Mouse (Mus musculus): Measurements from ENCODE around the gene Sesn3. TPM values are rescaled to one million over a fixed set of nuclear protein-coding genes. Genes with fewer than 3 reads are reported as not detected.
"Not testable (repeated sequence)": the region's sequence is repeated elsewhere in the genome, so short reads cannot be mapped to it uniquely, and the experiment has no call there.

The Sesn3 gene
- 10 to 100 TPM; 13.9 to 20.4 (median 18.7) TPM for total RNA-seq (2022)

DNA sequence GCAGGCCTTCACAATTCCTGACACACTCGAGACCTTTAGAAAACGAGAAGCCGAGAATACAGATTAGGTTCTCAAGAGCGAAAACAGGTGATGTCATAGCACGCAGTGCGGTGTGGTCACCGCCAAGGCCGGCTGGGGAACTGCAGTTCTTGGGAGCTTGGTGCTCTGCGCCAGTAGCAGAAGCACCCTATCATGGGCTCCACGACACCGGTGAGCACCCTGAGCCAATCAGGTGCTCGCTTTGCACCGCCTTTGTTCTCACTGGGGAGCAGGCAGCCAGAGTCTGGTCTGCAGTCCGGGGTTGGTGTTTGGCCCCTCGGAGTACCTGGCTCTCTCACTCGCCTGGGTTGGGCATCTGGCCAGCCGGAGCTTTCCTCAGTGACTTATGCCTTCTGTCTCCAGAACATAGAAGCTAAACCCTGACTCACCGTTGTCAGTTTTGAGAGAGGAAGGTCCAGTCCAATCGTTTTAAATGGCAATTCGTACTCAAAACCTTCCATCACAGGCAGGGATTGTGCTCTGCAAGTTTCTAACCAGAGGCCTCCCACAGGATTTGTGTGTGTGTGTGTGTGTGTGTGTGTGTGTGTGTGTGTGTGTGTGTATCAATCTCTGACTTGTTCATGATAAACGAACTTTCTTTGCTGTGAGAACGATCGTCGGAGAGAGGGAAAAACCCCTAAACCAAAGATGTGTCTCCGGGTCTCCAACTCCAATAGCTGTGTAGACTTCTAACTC, at the start of gene Sesn3:
Gene Sesn3, plus strand, starts transcription at position 82 of the 735 bp plus-strand sequence.
- DNase-seq (ENCODE audit: low spot score in 2 of 2): peak; percentile 34 to 50

DNA sequence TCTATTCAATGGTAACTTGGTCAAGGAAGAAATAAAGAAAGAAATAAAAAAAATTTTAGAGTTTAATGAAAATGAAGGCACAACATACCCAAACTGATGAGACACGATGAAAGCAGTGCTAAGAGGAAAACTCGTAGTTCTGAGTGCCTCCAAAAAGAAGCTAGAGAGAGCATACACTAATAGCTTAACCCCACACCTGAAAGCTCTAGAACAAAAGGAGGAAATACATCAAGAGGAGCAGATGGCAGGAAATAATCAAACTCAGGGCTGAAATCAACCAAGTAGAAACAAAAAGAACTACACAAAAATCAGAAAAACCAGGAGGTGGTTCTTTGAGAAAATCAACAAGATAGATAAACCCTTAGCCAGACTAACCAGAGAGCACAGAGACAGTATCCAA, 47.8 kb upstream of the Sesn3 start:
- not testable (repeated sequence) for DNase-seq (ENCODE audit: low spot score in 2 of 2)

DNA sequence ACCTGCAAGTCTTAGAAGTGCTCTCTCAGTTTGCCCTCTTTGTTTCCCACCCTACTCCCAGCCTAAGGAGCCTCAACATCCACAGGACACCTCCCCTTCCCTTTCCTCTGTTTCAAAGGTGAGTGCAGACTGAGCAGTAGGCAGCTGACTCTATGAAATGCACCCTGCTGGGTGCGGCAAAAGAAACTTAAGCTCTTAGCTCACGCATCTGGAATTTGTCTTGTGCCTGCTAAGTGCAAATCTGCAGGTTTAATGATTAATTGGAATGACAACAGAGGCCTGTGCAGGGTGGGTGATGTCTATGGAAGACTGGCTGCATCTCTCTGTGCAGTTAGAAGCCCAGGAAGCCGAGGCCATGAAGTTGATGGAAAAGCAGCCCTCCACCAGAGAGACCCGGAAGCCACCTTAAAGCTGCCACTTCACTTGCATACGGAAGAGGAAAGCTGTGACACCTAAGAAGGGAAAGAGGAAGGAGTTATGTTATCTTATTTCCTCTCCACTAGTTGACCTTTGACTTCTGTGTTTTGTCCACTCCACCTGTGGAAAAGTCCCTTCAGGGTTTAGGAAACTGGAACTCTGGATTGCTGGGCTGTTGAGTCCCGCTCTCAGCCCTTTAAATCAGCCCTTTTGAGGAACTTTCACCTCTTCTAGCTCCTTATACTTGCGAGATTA, 41.0 kb upstream of the Sesn3 start:
- no peak for DNase-seq (ENCODE audit: low spot score in 2 of 2)

DNA sequence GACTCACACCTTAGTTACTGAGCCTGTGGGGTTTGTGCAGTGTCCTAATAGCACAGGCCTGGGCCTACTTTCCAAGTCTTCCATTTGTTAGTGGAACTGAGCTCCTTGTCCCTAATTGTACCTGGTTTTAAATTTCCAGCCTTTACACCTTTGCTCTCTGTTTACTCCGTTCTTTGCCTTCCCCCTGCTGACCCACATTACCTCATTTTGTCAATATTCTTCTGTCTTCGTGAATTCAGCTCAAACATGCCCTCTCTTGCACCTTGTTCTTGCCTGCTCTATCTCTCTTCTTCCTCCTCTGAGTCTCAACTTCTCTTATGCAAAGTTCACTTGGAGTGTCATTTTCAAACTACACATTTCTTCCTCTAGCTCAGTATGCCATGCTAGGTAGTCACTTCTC, 39.6 kb upstream of the Sesn3 start:
- no peak for DNase-seq (ENCODE audit: low spot score in 2 of 2)

DNA sequence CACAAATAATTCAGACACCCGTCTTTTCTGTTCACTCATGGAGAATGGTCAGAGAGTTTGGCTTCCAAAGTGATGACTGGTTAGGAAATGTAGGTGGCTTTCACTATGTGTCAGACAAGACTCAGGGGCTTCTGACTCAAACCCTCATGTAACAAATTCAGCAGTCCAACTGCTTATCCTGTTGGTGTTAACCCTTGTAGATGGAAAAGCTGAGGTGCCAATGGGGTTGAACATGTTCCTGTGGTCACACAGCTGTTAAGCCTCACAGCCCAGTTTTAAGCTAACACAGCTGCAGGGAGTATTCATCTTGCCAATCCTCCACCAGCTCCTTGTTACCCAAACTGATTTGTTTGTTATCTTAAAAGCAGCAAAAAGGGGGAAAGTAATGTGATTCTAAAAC, 33.9 kb upstream of the Sesn3 start:
- not testable (repeated sequence) for DNase-seq (ENCODE audit: low spot score in 2 of 2)

DNA sequence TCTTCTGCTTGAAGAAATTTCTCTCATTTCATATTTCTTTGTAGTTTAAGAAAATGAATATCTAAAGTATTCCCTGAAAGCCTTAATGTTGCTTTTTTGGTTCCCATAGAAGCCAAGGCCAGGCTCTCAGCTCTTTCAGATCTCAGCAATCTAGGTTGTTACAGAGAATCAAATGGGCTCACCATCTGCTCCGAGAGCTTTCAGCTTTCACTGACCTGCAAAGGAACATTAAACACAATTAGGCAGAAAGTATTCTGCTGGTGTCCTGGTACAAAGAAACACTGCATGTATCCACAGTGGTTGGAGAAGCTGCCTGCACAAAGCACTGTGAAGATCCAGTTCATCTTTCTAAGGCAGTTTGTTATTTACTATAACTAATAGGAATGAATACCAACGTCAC, 32.6 kb upstream of the Sesn3 start:
- DNase-seq (ENCODE audit: low spot score in 2 of 2): no peak

DNA sequence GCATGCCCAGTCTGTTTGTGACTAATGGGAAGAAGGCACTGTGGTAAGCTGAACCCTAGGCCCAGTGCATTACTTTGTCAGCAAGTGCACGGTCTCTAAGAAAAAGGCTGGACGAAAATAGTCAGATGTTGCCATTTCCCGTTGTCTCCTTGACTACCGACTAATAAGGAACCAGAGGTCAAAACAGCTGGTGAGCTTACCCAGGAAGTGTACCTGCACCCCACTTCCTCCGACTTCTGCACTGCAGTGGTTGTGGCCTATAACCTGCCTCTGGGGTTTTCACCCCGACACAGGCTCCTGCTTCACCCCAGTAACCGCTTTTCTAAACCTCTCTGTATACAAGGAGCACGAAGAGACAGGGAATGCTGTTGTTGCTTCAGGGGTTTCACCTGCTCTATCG, 30.3 kb upstream of the Sesn3 start:
- DNase-seq (ENCODE audit: low spot score in 2 of 2): no peak

DNA sequence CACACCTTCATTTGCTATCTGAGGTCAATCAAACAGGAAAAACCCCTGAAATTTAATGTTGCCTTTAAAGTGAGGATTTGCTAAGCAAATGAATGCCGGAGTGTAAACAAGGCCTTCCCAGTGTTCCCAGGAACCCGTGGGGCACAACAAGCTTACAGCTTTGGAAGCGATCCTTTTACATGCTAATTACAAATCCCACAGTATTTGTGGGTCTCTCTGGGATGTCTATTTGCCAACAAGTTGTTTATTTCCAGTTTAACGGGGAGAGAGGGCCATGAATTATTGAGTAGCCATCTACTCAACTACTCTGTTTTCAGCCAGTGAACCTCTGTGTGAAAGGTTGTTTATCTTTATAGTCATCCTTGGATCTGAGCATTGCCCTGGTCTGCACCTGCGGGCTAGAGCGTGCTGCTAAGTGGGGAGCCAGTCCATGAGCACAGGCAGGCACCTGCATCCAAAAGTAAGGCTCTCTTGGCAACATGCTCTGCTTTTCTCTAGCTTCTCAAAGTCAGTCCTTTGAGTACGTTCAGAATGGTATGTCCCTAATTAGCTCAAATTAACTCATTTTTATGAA, 29.8 kb upstream of the Sesn3 start:
- DNase-seq (ENCODE audit: low spot score in 2 of 2): no peak

DNA sequence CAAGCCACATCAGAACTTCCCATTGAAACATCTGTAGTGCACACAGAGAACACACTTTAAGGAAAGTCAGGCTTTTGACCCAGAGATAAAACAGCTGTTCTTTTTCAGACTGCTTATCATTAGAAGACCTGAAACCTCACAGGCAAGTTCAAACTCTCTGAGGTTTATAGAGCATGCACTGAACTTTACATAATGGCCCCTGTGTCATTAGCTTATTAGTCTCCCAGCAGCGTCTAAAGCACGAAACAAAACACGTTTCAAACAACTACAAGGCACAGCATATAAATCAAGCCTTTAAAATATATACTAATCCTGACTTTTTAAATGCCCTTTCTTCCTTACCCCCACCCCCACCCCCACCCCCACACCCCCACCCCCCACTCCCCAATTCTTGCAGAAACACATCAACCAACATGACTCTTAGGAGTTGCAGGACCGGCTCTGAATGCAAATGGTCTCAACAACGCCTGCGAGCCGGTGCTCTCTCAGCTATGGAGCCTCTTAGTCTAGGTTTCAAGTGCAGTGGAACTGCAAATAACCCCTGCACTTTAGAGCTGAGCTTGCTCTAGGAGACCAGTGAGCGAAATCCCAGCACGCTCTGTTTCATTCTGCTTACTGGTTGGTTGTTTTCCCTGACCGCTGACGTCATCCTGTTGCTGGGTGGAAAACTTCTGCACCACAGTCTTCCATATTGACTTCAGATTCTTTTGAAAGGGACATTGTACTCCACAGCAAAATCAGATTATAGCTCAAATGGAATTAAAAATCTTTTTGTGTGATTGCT, 28.7 kb upstream of the Sesn3 start:
- DNase-seq (ENCODE audit: low spot score in 2 of 2): no peak

DNA sequence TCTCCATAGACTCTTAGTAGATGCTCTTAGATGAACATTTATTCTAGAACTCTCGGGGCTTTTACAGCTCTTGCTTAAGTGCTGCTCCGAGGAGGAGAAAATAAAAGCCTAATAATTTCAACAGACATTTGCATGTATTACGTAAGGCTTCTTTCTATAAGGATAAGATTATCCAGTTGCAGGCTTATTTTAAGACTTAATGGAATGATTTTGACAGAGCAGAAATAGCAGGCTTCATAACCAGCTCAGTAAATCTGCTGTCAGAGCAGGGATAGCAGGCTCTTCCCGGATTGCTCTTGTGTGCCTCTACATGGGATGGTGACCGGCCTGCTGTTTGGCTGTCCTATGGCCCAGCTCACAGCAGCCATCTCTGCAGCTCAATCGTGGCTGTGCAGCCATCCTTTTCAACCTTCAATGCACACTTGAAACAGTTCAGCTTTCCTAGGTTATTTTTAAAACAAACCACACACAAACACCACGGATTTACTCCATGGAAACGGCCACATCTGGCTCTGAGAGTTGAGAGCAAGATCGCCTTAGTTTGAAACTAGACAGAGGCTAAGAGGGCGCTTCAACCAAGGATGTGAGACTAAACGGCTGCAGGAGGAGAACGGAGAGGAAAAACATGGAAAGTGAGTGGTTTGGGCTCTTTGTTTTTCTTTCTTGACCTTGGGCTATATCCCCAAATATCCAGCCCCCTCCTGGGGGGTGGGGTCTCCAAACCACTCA, 27.2 kb upstream of the Sesn3 start:
- no peak for DNase-seq (ENCODE audit: low spot score in 2 of 2)

DNA sequence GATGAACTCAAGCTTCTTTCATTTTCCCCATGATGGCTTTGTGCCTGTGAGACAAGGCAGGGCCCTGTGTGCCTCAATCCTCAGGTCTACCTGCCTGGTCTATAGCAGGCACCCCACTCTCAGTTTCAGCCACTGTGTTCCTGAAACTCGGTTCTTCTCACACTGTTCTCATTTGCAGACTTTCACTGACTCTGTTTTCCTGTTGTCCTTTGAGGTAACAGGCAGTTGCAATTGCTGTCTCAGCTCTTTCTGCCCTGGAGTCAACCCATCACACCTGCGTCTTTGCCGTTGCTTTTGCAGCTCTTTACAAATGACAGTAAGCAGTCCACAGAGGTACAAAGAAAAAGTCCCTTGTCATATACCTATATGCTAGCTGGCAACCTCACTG, 26.7 kb upstream of the Sesn3 start:
- no peak for DNase-seq (ENCODE audit: low spot score in 2 of 2)

DNA sequence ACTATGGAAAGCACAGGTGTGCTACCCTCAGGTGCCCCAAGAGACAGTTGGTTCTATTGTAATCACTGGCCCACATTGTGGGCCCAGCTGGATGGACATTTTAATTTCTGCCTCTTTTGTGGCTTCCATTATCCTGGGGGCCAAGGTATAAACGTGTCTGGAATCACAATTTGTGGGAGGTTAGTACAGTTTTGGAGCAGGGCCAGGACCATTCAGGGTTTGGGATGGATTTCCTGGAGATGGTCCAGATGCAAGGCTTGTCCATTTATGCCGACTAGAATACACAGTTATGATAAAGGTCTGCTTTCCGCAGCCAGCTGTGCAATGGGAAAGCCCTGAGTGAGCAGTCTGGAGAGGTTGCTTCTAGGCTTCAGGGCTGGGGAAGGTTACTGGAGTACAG, 13.7 kb upstream of the Sesn3 start:
- DNase-seq (ENCODE audit: low spot score in 2 of 2): no peak

DNA sequence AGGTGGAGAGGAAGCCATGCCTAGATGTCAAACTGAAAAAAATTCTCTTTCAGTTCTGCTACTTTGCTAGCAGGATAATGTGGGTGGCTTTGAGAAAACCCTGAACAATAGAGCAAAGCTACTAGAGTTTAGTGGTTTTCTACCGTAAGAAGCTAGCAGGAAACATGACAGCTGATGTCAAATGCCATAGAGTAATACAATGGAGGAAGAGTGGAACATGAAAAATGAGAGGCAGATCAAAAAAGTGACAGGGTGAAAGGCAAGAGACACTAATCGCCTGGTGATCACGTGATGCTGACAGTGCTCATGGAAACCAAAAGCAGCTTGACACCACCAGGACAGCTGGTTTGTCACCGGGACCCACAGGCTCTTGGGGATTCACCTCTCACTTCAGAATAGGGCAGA, 12.3 kb upstream of the Sesn3 start:
- no peak for DNase-seq (ENCODE audit: low spot score in 2 of 2)

DNA sequence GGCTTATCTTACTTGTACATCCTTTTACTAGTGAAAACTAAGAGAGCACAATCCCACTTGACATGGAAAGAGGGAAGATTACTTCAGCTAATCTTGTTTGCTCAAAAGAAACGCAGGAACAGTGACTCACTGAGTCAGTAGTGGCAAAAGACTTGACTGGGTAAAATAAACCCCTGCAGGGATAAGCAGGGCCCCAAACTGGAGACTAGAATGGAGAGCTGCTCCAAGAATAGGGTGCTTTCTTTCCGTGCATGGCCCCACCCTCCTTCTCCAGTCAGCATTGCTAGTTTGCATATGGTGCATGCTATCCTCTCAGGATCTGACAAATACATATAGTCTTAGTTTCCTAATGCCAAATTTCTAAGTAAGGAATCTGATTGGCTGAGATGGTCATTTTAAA, 8.4 kb upstream of the Sesn3 start:
- no peak for DNase-seq (ENCODE audit: low spot score in 2 of 2)

DNA sequence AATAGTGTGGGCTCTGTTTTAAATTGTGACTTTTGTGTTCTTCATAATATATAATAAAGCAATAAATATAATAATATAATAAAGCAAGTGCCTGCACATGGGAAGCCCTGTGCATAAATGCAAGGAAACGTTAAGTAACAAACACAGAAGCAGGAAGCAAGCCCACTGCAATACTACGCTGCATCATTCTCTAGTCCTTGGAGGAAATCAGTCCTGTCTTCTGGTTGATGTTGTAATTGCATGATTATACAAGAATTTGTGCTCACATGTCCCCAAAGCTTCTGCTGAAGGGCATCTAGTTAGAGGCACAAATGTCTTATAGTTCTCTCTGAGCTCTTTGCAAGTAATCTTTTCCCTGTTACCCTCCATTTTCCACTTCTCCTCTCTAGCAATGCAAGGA, 6.3 kb upstream of the Sesn3 start:
- DNase-seq (ENCODE audit: low spot score in 2 of 2): no peak

DNA sequence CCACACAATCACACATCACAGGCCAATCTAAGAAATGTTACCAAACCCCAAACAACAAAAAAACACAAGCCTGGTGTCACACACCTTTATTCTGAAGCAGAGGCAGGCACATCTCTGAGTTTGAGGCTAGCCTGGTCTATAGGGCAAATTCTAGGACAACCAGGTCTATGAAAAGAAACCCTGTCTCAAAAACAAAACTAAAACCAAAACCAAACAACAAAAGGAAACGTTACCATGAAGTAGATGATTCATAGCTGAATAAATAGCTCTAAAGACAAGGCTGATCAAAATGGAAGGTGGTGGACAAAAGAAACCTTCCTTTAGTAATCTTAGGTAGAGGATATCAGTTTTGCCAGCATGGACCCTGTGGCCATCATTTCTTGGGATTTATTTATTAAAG, 1.9 kb upstream of the Sesn3 start:
- DNase-seq (ENCODE audit: low spot score in 2 of 2): no peak

DNA sequence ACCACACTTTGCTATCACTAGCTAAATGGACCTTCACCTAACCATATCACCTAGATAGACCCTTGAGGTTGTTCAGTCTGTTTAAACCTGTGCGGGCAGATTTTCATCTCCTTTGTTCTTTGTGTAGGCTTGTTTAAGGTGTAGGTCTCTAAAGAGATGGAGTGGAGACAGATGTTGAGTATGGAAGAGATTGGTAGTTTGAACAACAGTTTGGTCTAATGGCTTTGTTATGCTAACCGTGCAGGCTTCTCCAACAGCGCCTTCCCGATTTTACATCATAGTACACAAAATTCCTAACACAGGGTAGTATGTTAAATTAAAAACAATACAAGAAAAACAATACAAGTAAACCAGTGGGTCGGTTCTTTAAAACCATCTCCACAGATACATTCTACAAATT, 281 bp upstream of the Sesn3 start:
- no peak for DNase-seq (ENCODE audit: low spot score in 2 of 2)

DNA sequence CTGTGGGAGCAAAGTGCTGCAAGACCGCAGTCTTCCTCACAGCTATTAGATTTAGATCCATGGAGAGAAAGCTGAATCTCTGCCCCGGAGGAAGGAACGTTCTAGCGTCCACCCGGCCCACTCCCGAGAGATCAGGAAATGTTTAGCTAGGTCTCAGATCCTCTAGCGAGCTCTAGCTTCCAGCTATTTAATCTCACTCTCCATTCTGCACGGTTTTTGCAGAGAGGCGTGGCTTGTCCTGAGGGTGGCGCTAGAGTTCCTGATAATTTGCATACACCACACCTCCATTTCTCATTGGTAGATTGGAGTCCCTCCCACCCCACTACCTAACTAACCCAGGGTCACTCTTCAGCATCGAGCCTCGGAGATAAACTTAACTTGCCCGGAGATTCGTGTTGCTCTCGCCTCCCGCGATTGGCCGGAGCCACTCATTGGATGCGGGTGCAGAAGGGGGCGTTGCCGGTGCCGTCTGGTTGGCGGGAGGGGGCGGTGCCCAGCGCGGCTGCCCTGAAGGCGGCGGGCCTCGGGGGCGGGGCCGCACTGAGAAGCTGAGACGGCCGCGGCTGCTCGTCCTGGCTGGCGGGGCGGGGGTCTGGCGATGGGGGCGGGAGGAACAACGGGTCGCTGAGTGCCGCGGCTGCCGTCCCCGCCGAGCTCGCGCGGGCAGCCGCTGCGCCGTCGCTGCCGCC, 1.1 kb downstream of the Sesn3 start:
- peak; percentile 94 to 97 for DNase-seq (ENCODE audit: low spot score in 2 of 2)

DNA sequence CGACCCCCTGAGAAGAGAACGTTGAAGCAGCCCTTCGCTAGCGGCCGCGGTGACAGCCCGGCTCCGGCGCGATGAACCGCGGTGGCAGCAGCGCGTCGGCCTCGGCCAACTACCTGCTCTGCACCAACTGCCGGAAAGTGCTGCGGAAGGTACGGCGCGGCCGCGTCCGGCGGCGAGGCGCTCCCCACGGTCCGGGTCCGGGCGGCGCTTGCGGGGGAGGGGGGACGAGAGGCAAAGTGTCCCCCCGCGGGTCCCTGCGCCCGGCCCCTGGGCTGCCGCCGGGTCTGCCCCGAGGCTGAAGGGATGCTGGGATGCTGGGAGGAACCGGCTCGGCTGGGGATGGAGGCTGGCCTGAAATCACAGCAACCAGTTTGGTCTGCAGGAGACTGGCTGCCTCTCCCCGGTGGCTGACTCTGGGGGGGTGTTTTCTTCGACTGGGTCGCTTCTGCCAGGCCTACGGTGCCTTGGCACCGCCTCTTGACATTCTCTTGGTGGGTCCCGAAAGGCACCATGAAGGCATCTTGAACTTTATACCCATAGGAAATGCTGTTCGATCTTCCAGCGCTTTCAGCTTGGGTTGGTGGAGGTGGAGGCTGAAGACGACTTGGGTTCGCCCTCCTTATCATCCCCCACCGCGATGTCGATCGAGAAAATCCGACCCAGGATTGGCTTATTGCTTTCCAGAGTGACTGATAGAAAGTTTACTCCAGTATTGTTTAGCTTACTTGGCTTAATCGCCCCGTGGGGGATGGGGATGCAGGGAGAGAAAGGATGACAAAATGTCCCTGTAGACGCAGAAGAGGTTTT, 1.8 kb downstream of the Sesn3 start:
- DNase-seq (ENCODE audit: low spot score in 2 of 2): peak; percentile 3 to 34
